Mouse (Mus musculus) CH12.LX (cell line): ENCODE data around the gene M6pr.
A peak's percentile ranks its signal among the peaks of the same experiment; 100 is the strongest.

Source experiments
- CTCF ChIP-seq, 2 experiments: IDR thresholded peaks in 1 of 2; conservative IDR thresholded peaks in 1 of 2; 2 replicates each; pipeline ENCODE4 v1.5.1; 2011 to 2012; ENCODE audit warnings: low read depth in 2 of 2, low read length in 2 of 2, improper control_type of control experiment in 1 of 2, inconsistent platforms in 1 of 2, mild to moderate bottlenecking in 1 of 2, moderate library complexity in 1 of 2
- EP300 ChIP-seq: IDR thresholded peaks from 2 replicates; pipeline ENCODE4 v1.6.1; 2011; ENCODE audit warnings: low read length, improper control_type of control experiment
- ETS1 ChIP-seq: conservative IDR thresholded peaks from 2 replicates; pipeline ENCODE4 v1.6.1; 2012; ENCODE audit warnings: low read depth, mild to moderate bottlenecking, inconsistent platforms, low read length, improper control_type of control experiment, moderate library complexity
- MXI1 ChIP-seq: IDR thresholded peaks from 2 replicates; pipeline ENCODE4 v1.6.1; 2011; ENCODE audit warnings: mild to moderate bottlenecking, low read depth, low read length, improper control_type of control experiment
- POLR2A ChIP-seq: IDR thresholded peaks from 2 replicates; pipeline ENCODE4 v1.6.1; 2011; ENCODE audit warnings: low read depth, mild to moderate bottlenecking, improper control_type of control experiment, low read length
- RCOR1 ChIP-seq: conservative IDR thresholded peaks from 2 replicates; pipeline ENCODE4 v1.6.1; 2012; ENCODE audit warnings: low read depth, mild to moderate bottlenecking, inconsistent platforms, low read length, improper control_type of control experiment
- TBP ChIP-seq: conservative IDR thresholded peaks from 2 replicates; pipeline ENCODE4 v1.6.1; 2011; ENCODE audit warnings: low read depth, low read length, improper control_type of control experiment
- TCF12 ChIP-seq: IDR thresholded peaks from 2 replicates; pipeline ENCODE4 v1.6.1; 2014; ENCODE audit warnings: low read depth, mild to moderate bottlenecking, inconsistent platforms, low read length, improper control_type of control experiment
- UBTF ChIP-seq: IDR thresholded peaks from 2 replicates; pipeline ENCODE4 v1.6.1; 2012; ENCODE audit warnings: low read depth, mild to moderate bottlenecking, inconsistent platforms, low read length, improper control_type of control experiment, moderate library complexity
- USF1 ChIP-seq: IDR thresholded peaks from 2 replicates; pipeline ENCODE4 v1.6.1; 2014; ENCODE audit warnings: low read depth, mild to moderate bottlenecking, inconsistent platforms, low read length, improper control_type of control experiment
- USF2 ChIP-seq: conservative IDR thresholded peaks from 2 replicates; pipeline ENCODE4 v1.6.1; 2011; ENCODE audit warnings: low read depth, low read length, improper control_type of control experiment
- ZNF384 ChIP-seq: IDR thresholded peaks from 2 replicates; pipeline ENCODE4 v1.6.1; 2012; ENCODE audit warnings: low read depth, low read length, improper control_type of control experiment, inconsistent platforms

- no peak for TF ChIP-seq CTCF (conservative IDR thresholded peaks at IDR 0.05 in 1 of 2, IDR thresholded peaks at IDR 0.05 in 1 of 2; ENCODE audit: low read depth in 2 of 2, low read length in 2 of 2)
- TF ChIP-seq POLR2A: no peak
- peak; percentile 39 for TF ChIP-seq EP300
- no peak for TF ChIP-seq USF1
- TF ChIP-seq ETS1: peak; percentile 82
- TF ChIP-seq MXI1: no peak
- TF ChIP-seq UBTF: no peak
- no peak for TF ChIP-seq RCOR1
- no peak for TF ChIP-seq TBP
- peak; percentile 68 for TF ChIP-seq ZNF384
- TF ChIP-seq USF2: no peak
- peak; percentile 87 for TF ChIP-seq TCF12
Measured at GRCm38 (mm10) chr6:122291264-122291663, 17.3 kb upstream of the M6pr start.
